Mouse (Mus musculus) erythroblast, embryonic 14.5 days (primary cell): ENCODE data around the gene Sim2.

Experiments used
- GATA1 ChIP-seq: IDR thresholded peaks from 2 replicates; pipeline ENCODE4 v1.6.1; 2012; ENCODE audit warnings: low read length, inconsistent platforms, mixed read lengths
- TAL1 ChIP-seq: IDR thresholded peaks from 3 replicates; pipeline ENCODE4 v1.6.1; 2012; ENCODE audit warnings: low read length, inconsistent platforms, mixed read lengths

- TF ChIP-seq GATA1, result no peak
- TF ChIP-seq TAL1, result no peak
Measured at GRCm38 (mm10) chr16:94079856-94080555, 4.7 kb upstream of the Sim2 start.
